Mouse (Mus musculus): ENCODE measurements around the gene Nup210l. TPM values are rescaled to one million over a fixed set of nuclear protein-coding genes. Genes with fewer than 3 reads are reported as not detected.

The Nup210l gene
- 0.76 TPM for polyA plus RNA-seq (2014; fragmentation: Illumina TruSeq; extraction: RNeasy Lipid Tissue Mini Kit (QIAGEN cat#74804); ENCODE audit: low read depth, low replicate concordance)

GRCm38 (mm10) chr3:90103938-90104337 lies at the start of gene Nup210l:
Gene Nup210l (plus strand): TSS chr3:90104132.

GRCm38 (mm10) chr3:90072294-90072693 lies 31.6 kb upstream of the Nup210l start, which contains the start of gene Tpm3:
Gene Tpm3 (plus strand): TSS chr3:90072649.

DNA sequence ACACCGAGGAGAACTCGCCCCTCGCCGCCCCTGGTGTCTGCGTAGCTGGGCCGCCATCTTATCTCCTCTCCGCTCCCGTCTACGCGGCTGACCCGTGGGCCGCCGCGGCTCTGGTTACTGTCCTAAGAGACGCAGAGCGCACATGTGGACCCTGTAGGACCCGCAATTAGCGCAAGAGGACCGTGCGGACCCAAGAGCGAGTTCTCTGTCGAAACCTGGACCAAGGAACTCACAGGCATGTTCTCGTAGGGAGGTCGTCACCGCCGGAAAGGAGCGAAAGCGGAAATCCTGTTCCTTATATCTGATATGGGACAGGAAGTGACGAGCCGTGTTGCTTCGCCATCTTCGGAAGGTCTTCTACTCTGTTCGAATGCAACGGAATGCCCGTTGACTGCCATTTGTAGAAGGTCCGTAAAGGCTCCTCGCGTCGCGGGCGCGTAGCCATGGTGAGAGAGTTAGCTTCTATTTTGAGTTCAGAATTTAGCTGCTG lies 109.5 kb downstream of the Nup210l start, which contains the start of the genes Rps27 and Rab13:
Gene Rps27 (minus strand): TSS at position 275 of the 490 bp plus-strand sequence.
Gene Rab13 (plus strand): TSS at position 319 of the 490 bp plus-strand sequence.

GRCm38 (mm10) chr3:90231507-90232333 lies 127.8 kb downstream of the Nup210l start, which contains the start of gene Jtb:
Gene Jtb (plus strand): TSS chr3:90231597.

DNA sequence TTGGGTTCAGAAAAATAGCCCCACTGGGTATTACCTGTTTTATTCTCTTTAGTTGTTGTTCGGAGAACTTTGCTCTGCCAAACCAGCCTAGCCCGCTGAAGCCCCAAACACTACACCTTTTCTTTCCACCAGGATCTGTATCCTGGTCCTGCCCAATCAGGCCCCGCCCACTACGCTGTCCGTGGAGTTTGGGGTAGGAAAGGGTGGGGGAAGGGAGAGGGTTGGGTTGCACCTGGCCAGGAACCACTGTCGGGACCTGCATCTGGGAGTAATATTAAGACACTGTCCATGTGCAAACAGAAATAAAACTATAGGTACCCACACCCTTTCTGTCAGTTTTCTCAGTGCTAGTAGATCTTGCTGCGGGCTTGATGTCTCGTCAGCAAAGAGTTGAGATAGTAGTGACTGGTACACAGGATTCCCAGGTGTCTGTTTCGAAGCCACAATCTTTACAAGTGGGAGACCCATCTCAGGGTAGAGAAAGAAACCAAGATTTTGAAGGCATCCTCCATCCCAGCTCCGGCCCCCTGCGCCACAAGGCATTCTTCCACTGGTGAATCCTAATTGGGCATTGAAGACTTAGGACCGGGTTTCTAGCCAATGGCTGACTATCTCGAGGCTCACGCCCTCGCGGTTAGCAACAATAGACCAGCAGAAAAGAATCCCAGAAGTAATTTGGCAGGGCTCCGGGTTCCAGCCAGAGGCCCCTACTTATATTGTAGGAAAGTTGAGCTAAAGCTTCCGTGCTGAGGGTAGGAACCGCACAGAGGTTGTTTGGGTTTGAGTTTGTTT lies 139.2 kb downstream of the Nup210l start, which contains the start of gene Creb3l4:
Gene Creb3l4 (minus strand): TSS at position 529 of the 792 bp plus-strand sequence.

DNA sequence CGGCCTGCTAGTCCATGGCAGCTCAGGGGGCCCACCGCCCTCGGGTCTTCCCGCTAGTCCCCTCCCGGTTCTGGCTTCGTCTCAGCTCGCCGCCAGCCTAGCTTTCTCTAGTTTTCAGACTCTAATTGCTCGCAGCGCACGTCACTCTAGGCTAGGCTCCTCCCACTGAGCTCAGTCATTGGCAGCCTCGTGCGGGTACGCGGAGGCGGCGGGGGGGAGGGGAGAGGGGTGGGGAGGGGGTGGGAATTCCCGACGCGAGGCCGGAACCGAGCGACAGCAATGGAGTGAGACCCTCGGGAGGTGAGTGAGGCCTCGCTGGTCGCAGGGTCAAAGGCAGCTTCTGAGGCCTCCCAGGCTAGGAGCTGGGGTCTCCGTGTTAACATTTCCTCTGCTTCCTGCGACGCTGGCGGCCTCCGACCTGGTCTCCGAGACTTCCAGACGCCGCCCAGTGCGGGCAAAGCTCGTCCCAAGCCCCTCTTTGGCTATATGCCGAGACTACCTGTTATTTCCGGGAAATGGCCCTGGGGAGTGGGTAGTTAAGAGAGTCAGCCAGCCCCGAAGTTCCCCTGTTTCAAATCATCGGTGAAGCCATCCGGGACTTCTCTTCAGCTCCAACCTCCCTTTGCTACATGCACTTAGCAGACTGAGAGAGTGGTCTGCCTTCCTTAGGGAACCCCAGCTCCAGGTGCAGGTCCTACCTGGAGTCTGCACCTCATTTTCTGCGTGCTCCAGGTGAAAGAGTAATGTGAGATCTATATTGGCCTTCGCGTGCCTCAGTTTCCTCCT lies 144.2 kb downstream of the Nup210l start, which contains the start of gene Slc39a1:
Gene Slc39a1 (plus strand): TSS at position 213 of the 786 bp plus-strand sequence.

DNA sequence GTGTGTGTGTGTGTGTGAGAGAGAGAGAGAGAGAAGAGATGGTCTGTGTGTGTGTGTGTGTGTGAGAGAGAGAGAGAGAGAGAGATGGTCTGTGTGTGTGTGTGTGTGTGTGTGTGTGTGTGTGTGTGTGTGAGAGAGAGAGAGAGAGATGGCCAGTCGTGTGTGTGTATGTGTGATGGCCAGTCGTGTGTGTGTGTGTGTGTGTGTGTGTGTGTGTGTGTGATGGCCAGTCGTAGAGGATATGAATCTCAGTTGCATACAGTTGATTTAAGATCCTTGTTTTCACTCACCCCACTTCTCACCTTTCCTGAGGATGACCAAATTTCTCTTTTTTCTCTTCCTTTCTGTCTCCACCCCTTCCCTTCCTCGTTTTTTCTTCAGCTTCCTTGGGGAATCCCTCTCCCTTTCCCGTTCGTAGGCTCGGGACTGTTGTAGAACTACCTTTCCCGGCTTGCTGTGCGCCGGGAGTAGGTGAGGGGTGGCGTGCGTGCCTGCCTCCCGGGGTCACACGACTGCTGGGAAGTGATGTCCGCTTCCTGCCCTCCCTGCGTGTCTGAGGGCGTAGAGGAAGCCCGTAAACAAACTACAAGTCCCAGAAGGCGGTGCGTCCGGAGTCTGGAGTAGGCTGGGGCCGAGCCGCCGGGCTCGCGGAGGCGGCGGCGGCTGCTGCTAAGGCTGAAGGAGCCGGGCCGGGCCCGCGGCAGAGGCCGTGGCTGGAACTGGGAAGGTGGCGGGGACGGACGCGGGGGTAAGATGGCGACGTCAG lies 149.9 kb downstream of the Nup210l start, which contains the start of gene Crtc2:
Gene Crtc2 (plus strand): TSS at position 511 of the 766 bp plus-strand sequence.

Other genes starting within 250 kb of the Nup210l start
- gene Il6ra, start 190.9 kb upstream of the Nup210l start, polyA plus RNA-seq (2014; fragmentation: Illumina TruSeq; extraction: RNeasy Lipid Tissue Mini Kit (QIAGEN cat#74804); ENCODE audit: low read depth, low replicate concordance): 14.4 TPM
- 27.8 TPM for gene Atp8b2, start 140.6 kb upstream of the Nup210l start, polyA plus RNA-seq (2014; fragmentation: Illumina TruSeq; extraction: RNeasy Lipid Tissue Mini Kit (QIAGEN cat#74804); ENCODE audit: low read depth, low replicate concordance)
- gene Hax1, start 105.4 kb upstream of the Nup210l start, polyA plus RNA-seq (2014; fragmentation: Illumina TruSeq; extraction: RNeasy Lipid Tissue Mini Kit (QIAGEN cat#74804); ENCODE audit: low read depth, low replicate concordance): 74.8 TPM
- gene 4933434E20Rik, start 52.5 kb upstream of the Nup210l start, polyA plus RNA-seq (2014; fragmentation: Illumina TruSeq; extraction: RNeasy Lipid Tissue Mini Kit (QIAGEN cat#74804); ENCODE audit: low read depth, low replicate concordance): 87.0 TPM
- 93.6 TPM for gene Ubap2l, start 51.5 kb upstream of the Nup210l start, polyA plus RNA-seq (2014; fragmentation: Illumina TruSeq; extraction: RNeasy Lipid Tissue Mini Kit (QIAGEN cat#74804); ENCODE audit: low read depth, low replicate concordance)
- gene Tpm3, start 31.5 kb upstream of the Nup210l start, polyA plus RNA-seq (2014; fragmentation: Illumina TruSeq; extraction: RNeasy Lipid Tissue Mini Kit (QIAGEN cat#74804); ENCODE audit: low read depth, low replicate concordance): 218 TPM
- gene Rps27, start 109.5 kb downstream of the Nup210l start, polyA plus RNA-seq (2014; fragmentation: Illumina TruSeq; extraction: RNeasy Lipid Tissue Mini Kit (QIAGEN cat#74804); ENCODE audit: low read depth, low replicate concordance): 3,735 TPM
- gene Rab13, start 109.6 kb downstream of the Nup210l start, polyA plus RNA-seq (2014; fragmentation: Illumina TruSeq; extraction: RNeasy Lipid Tissue Mini Kit (QIAGEN cat#74804); ENCODE audit: low read depth, low replicate concordance): 21.7 TPM
- gene Jtb, start 127.5 kb downstream of the Nup210l start, polyA plus RNA-seq (2014; fragmentation: Illumina TruSeq; extraction: RNeasy Lipid Tissue Mini Kit (QIAGEN cat#74804); ENCODE audit: low read depth, low replicate concordance): 72.0 TPM
- gene Creb3l4, start 139.4 kb downstream of the Nup210l start, polyA plus RNA-seq (2014; fragmentation: Illumina TruSeq; extraction: RNeasy Lipid Tissue Mini Kit (QIAGEN cat#74804); ENCODE audit: low read depth, low replicate concordance): 4.3 TPM
- 86.1 TPM for gene Slc39a1, start 144.0 kb downstream of the Nup210l start, polyA plus RNA-seq (2014; fragmentation: Illumina TruSeq; extraction: RNeasy Lipid Tissue Mini Kit (QIAGEN cat#74804); ENCODE audit: low read depth, low replicate concordance)
- 44.9 TPM for gene Crtc2, start 150.0 kb downstream of the Nup210l start, polyA plus RNA-seq (2014; fragmentation: Illumina TruSeq; extraction: RNeasy Lipid Tissue Mini Kit (QIAGEN cat#74804); ENCODE audit: low read depth, low replicate concordance)
- 8.7 TPM for gene Dennd4b, start 161.1 kb downstream of the Nup210l start, polyA plus RNA-seq (2014; fragmentation: Illumina TruSeq; extraction: RNeasy Lipid Tissue Mini Kit (QIAGEN cat#74804); ENCODE audit: low read depth, low replicate concordance)
- 19.4 TPM for gene Gatad2b, start 189.0 kb downstream of the Nup210l start, polyA plus RNA-seq (2014; fragmentation: Illumina TruSeq; extraction: RNeasy Lipid Tissue Mini Kit (QIAGEN cat#74804); ENCODE audit: low read depth, low replicate concordance)

All from adipose tissue, adult 10 weeks (tissue).